Comparison of ENCODE assay signal across 13 mouse cellular contexts in genomic region chr6:141632935-141633334, GRCm38 (mm10). TPM values are rescaled to one million over a fixed set of nuclear protein-coding genes. Genes with fewer than 3 reads are reported as not detected.
A peak's percentile ranks its signal among the peaks of the same experiment; 100 is the strongest.
DNase-seq lines count a peak whose midpoint lies in the region.
"Had no signal": no experiment of that assay in that cellular context is flagged by ENCODE, and none has a peak within 500 bp of the region (broad histone marks: within the 10 kb centered on the region; RNA-seq: fewer than 3 reads in every experiment).

No protein-coding gene starts in this region.

- intact Hi-C loops in left cerebral cortex, postnatal 4 days (cut with DNase I): no loop called here

- peak; percentile 11 to 23 for DNase-seq in cerebellum, postnatal 36 days
- DNase-seq in cerebellum, adult 11 months: no peak
- DNase-seq in left cerebral cortex, postnatal 4 days: peak; percentile 63
- no peak for DNase-seq in left cerebral cortex, adult 18-20 months (ENCODE audit: low spot score in 2 of 2)
- DNase-seq in adrenal gland, postnatal 25 days: peak; percentile 48
- DNase-seq in kidney, adult 8-10 months: peak; percentile 18 to 41
- no peak for DNase-seq in Muller cell, postnatal 12 days (ENCODE audit: inconsistent ontology term)
- no peak for DNase-seq in gastrocnemius, postnatal 4 days (ENCODE audit: low spot score in 2 of 2)
- DNase-seq: heart, adult 11 months; liver, embryonic 13.5 days; lung, postnatal 4 days; thymus, postnatal 25 days had no signal

RNA-seq across cellular contexts. Expression of gene Slco1b2, which starts 3.6 kb away (rescaled TPM):
- total RNA-seq in left cerebral cortex, postnatal 4 days (2021): under 1 TPM in 1 of 2 experiments, not detected in 1; 0.10 TPM
- under 1 TPM in 1 of 2 experiments, not detected in 1; 0.30 TPM for total RNA-seq in left cerebral cortex, adult 18-20 months (2021)
- total RNA-seq in adrenal gland, postnatal 25 days (2021): 6.1 TPM in 1 of 2 replicates, not detected in the other
- total RNA-seq in gastrocnemius, postnatal 4 days (2021): under 1 TPM in 1 of 2 experiments, not detected in 1; 0.36 TPM
- total RNA-seq: left cerebral cortex, postnatal 14 days had no signal

Comparison
In these comparisons a context has a peak if more than half of its experiments do, and no peak if none do; other contexts are left out.
1. DNase-seq: peak in cerebellum, postnatal 36 days (2 of 2), left cerebral cortex, postnatal 4 days (single experiment), adrenal gland, postnatal 25 days (single experiment) and kidney, adult 8-10 months (2 of 2); none in cerebellum, adult 11 months (single experiment), left cerebral cortex, adult 18-20 months (0 of 2), Muller cell, postnatal 12 days (single experiment) and gastrocnemius, postnatal 4 days (0 of 2).